In genomic region chr14:59441472-59441805, GRCm38 (mm10) we compare ENCODE assay signal across 8 mouse cellular contexts. TPM values are rescaled to one million over a fixed set of nuclear protein-coding genes. Genes with fewer than 3 reads are reported as not detected.
DNase-seq lines count a peak whose midpoint lies in the region; TF ChIP-seq lines count a peak whose summit lies in the region.

No protein-coding gene starts in this region.

- H3K4me1 ChIP-seq in heart, embryonic 10.5 days = no peaks in the 10 kb centered on the region
- H3K4me1 ChIP-seq in E14TG2a.4 (replicated peaks; ENCODE audit: low read depth, low read length) = peaks cover 16% of the 10 kb centered on the region
- peaks cover 14% of the 10 kb centered on the region for H3K4me1 ChIP-seq in hindbrain, embryonic 10.5 days (replicated peaks)
- peaks cover 23% of the 10 kb centered on the region for H3K4me1 ChIP-seq in megakaryocyte, embryonic 14.5 days

- H3K36me3 ChIP-seq in heart, embryonic 10.5 days = no peaks in the 10 kb centered on the region
- no peaks in the 10 kb centered on the region for H3K36me3 ChIP-seq in E14TG2a.4 (ENCODE audit: insufficient read depth, low read length)
- 0 out of 2 replicates have a peak, but pooled peaks cover 3% of the 10 kb centered on the region for H3K36me3 ChIP-seq in hindbrain, embryonic 10.5 days
- H3K36me3 ChIP-seq in megakaryocyte, embryonic 14.5 days (replicated peaks; ENCODE audit: low read length) = peaks cover 2% of the 10 kb centered on the region

- no peaks in the 10 kb centered on the region for H3K27me3 ChIP-seq in heart, embryonic 10.5 days (ENCODE audit: insufficient read depth, poor library complexity, severe bottlenecking)
- H3K27me3 ChIP-seq in E14TG2a.4 (ENCODE audit: insufficient read depth, low read length) = no peaks in the 10 kb centered on the region
- no peaks in the 10 kb centered on the region for H3K27me3 ChIP-seq in hindbrain, embryonic 10.5 days (ENCODE audit: insufficient read depth, poor library complexity, severe bottlenecking)
- no peaks in the 10 kb centered on the region for H3K27me3 ChIP-seq in megakaryocyte, embryonic 14.5 days (replicated peaks)

- H3K27ac ChIP-seq in heart, embryonic 10.5 days = peak overlapping the region; percentile 93
- peak overlapping the region; percentile 92 for H3K27ac ChIP-seq in hindbrain, embryonic 10.5 days

- 14% methylated on average over 6 of the region's 6 CpGs for WGBS in heart, embryonic 10.5 days
- 16% methylated on average over 6 of the region's 6 CpGs for WGBS in hindbrain, embryonic 10.5 days

- DNase-seq in heart, embryonic 10.5 days (ENCODE audit: low spot score) = no peak
- no peak for DNase-seq in heart, adult 18-20 months
- no peak for DNase-seq in hindbrain, embryonic 10.5 days (ENCODE audit: low spot score)
- DNase-seq in right cerebral cortex, postnatal 4 days = no peak
- DNase-seq in urinary bladder, postnatal 25 days (ENCODE audit: low spot score) = no peak
- DNase-seq in cerebellum, adult 9-10 months = no peak

- no peak for TF ChIP-seq CTCF in E14TG2a.4 (conservative IDR thresholded peaks at IDR 0.05; ENCODE audit: low read length)

- no peaks in the 10 kb centered on the region for H3K9me3 ChIP-seq in heart, embryonic 10.5 days
- H3K9me3 ChIP-seq in E14TG2a.4 (ENCODE audit: low read length) = no peaks in the 10 kb centered on the region
- H3K9me3 ChIP-seq in hindbrain, embryonic 10.5 days = no peaks in the 10 kb centered on the region
- no peaks in the 10 kb centered on the region for H3K9me3 ChIP-seq in megakaryocyte, embryonic 14.5 days

- H3K4me3 ChIP-seq in heart, embryonic 10.5 days = peak overlapping the region; percentile 90
- peak overlapping the region; percentile 93 for H3K4me3 ChIP-seq in E14TG2a.4 (replicated peaks; ENCODE audit: low read length)
- peak overlapping the region; percentile 92 for H3K4me3 ChIP-seq in hindbrain, embryonic 10.5 days
- H3K4me3 ChIP-seq in megakaryocyte, embryonic 14.5 days (replicated peaks) = peak overlapping the region; percentile 96

RNA-seq across cellular contexts. Expression of gene Cab39l, which starts 0.7 kb away (rescaled TPM):
- 33.1 and 37.8 TPM in 2 replicates for polyA plus RNA-seq in heart, embryonic 10.5 days (2016; fragmentation: Nextera tagmentation; extraction: Ambion mirVana)
- 10 to 100 TPM; 22.0 TPM for total RNA-seq in heart, adult 18-20 months (2021)
- polyA plus RNA-seq in hindbrain, embryonic 10.5 days (2016; fragmentation: Nextera tagmentation; extraction: Ambion mirVana) = 38.3 and 44.3 TPM in 2 replicates
- polyA plus RNA-seq in megakaryocyte, embryonic 14.5 days (2012; ENCODE audit: insufficient read depth, low replicate concordance) = 2.5 TPM in 1 of 2 replicates, not detected in the other

RNA-seq across cellular contexts. Expression of gene Setdb2, which starts 0.8 kb away (rescaled TPM):
- 9.2 and 9.6 TPM in 2 replicates for polyA plus RNA-seq in heart, embryonic 10.5 days (2016; fragmentation: Nextera tagmentation; extraction: Ambion mirVana)
- total RNA-seq in heart, adult 18-20 months (2021) = 10 to 100 TPM in 1 of 2 experiments, 1 to 10 TPM in 1; 5.4 to 10.1 TPM
- polyA plus RNA-seq in hindbrain, embryonic 10.5 days (2016; fragmentation: Nextera tagmentation; extraction: Ambion mirVana) = 12.1 and 12.6 TPM in 2 replicates
- polyA plus RNA-seq in megakaryocyte, embryonic 14.5 days (2012; ENCODE audit: insufficient read depth, low replicate concordance) = 1.4 TPM in 1 of 2 replicates, not detected in the other

RNA-seq across cellular contexts. Expression of gene Phf11c, which starts 46.3 kb away (rescaled TPM):
- 0.49 and 0.54 TPM in 2 replicates for polyA plus RNA-seq in heart, embryonic 10.5 days (2016; fragmentation: Nextera tagmentation; extraction: Ambion mirVana)
- 1 to 10 TPM in 1 of 2 experiments, under 1 TPM in 1; 0.65 to 1.2 TPM for total RNA-seq in heart, adult 18-20 months (2021)
- polyA plus RNA-seq in hindbrain, embryonic 10.5 days (2016; fragmentation: Nextera tagmentation; extraction: Ambion mirVana) = 0.42 and 0.46 TPM in 2 replicates
- not detected in 2 replicates for polyA plus RNA-seq in megakaryocyte, embryonic 14.5 days (2012; ENCODE audit: insufficient read depth, low replicate concordance)
